Mouse (Mus musculus): ENCODE results near the gene Tmem273. TPM values are rescaled to one million over a fixed set of nuclear protein-coding genes. Genes with fewer than 3 reads are reported as not detected.

Tmem273 gene
- total RNA-seq (2021): 2.7 and 4.4 TPM in 2 replicates
- long read RNA-seq, partial matches to known transcripts: 1 of 2 reads
- long read RNA-seq, other reads (novel, unspliced or antisense): 0 of 2 reads

DNA sequence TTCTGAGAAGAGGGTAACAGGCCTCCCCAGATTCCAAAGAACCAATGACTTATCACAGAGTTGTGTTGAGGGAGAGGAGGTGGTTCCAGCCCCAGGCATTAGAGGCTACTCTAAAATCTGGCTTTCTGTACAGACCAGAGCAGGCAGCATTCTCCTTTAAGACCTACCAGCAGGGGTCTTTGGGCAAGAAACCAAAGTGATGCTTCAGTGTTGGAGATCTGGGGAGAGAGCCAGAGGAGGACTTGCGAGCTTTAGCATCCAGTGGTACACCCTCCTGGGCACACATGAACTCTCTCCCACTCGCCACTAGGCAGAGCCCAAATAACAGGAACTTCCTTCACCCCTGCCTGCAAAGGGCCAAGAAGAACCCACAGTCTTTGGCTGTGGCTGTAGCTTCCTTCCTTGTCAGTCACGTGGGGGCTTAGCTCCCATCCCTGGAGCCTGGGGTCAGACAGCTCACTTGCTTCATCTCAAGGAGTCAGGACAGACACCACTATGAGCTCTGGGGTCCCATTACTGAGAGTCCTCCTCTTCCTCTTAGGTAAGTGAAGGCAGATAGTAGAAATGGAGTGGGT lies at the start of gene Tmem273:
TSS of gene Tmem273 (plus strand) at position 408 of the 575 bp plus-strand sequence.
- no peak for DNase-seq

DNA sequence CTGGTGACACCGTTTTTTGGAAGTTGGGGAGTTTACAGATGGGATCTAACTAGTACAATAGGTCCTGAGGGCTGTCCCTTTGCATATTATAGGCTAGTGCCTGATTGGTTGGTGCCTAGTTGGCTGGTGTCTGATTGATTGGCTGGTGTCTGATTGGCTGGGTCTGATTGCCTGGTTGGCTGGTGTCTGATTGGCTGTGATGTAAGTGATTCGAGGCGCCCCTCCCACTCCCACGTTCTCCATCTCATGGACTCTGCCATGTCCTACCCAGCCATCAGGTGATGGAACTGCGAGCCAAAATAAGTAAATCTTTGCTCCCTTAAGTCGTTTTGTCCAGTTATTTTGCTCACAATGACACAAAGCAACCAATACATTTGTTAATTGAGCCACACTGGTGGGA lies 49.2 kb upstream of the Tmem273 start:
- DNase-seq: no peak

DNA sequence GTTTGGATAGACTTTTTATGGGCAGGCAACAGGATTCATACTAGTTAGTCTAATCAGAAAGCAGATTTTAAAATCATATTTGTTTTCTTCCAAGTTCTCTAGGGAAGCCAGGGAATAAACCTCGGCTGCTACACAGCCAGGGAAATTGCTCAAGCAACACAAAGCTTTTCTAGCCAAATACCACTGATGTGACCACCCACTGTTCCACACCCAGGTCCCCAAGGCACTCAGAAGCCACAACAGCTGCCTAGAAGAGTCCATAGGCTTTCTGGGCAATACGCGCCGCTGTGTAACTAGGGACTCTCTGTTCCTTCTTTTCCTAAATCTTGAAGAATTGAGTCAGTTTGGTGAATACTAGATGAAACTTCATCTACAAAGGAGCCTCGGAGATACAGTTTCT lies 47.2 kb upstream of the Tmem273 start:
- DNase-seq: no peak

DNA sequence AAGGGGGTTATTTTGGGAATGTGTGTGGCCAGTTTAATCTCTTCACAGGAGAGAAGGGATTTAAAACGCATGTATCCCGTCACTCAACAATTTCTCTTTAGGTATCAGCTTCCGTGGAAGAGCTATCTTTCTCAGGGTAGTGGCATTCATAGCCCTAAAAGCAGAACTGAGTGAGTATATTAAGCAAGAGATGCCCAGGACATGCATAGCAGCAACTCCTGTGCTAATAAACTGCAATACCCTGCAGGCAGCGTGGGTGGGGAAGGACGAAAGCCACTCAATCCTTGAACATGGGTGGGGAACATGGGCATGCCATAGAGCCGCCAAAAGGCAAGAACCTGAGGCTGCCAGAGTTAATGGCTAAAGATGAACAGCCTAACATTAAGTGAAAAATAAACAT lies 37.2 kb upstream of the Tmem273 start:
- DNase-seq: no peak

DNA sequence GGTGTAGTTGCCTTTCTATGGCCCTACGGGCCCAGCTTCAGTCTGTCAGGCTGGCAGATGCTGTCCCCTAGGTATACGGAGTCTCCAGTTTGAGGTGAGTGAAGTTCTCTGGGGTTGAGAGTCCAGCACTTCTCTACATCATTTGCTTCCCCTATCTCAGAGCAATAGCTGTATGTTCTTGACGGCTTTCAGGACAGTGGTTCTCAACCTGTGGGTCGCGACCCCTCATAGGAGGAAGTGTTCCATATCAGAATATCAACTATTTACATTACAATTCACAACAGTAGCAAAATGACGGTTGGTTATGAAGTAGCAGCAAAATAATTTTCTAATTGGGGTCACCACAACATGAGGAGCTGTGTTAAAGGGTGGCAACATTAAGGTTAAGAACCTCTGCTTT lies 35.0 kb upstream of the Tmem273 start:
- no peak for DNase-seq

DNA sequence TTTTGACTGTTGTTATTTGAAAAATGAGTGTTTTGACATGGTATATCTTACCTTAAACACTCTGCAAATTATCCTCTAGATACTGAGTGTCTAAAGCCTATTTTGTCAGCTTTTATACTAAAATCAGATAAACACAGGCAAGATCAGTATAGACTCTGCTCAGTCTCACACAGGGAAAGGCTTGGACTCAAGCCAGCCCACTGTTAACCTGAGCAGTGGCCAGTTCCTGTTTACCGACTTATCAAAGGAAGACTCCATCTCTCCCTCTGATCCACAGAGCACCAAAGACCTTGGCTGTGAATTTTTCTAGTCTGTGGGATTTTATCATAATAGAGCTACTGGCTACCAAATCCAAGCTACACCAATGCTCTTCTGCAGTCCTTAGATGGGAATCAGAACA lies 31.5 kb upstream of the Tmem273 start:
- peak; percentile 8 for DNase-seq

DNA sequence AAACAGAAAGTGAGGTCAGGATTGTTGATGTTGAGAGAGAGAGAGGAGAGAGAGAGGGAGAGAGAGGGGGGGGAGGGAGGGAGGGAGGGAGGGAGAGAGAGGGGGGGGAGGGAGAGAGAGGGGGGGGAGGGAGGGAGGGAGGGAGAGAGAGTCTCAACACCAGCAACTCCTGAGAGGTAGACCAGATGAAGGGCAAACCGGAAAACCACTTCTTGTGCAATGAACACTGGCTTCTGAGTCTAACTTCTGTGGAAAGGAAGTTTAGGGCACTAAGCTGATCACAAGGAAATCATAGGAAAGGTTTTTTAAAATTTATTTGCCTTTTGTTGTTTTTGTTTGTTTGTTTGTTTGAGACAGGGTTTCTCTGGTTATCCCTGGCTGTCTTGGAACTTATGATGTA lies 23.6 kb upstream of the Tmem273 start:
- DNase-seq: no peak

DNA sequence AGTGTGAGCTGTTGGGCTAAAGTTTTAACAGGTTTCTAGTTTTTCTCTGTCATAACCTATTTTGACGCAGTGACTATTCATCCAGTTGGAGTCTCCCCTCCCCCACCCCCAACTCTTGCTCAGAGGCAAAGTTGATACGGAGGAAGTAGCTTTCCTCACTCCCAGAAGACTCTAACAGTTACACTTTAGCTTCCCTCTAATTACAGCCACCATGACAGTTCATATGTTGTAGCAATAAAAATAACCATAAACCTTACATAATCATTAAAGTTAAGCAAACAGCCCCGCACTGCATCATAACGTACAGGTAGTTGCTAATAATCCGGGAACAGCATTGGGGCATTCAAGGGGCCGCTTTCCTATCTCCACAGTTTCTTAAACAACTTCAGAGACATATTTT lies 15.2 kb upstream of the Tmem273 start:
- DNase-seq: no peak

DNA sequence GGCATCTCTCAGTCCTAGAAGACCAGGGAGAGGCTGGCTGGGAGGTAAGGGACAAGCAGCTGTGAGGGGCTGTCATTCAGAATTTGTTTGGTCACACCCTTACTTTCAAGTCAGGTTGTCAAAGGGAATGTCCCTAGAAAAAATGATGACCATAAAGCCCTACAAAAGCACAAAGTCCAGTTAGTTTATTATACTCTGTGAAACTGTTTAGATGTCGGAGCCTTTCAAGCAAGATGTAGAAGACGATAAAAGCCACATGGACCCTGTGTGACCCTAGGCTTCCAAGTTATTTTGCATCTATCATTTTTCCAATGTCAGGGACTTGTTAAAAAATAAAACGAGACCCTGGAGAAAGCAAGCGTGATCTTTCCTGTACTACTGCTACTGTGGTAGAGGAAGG lies 13.7 kb upstream of the Tmem273 start:
- DNase-seq: no peak

DNA sequence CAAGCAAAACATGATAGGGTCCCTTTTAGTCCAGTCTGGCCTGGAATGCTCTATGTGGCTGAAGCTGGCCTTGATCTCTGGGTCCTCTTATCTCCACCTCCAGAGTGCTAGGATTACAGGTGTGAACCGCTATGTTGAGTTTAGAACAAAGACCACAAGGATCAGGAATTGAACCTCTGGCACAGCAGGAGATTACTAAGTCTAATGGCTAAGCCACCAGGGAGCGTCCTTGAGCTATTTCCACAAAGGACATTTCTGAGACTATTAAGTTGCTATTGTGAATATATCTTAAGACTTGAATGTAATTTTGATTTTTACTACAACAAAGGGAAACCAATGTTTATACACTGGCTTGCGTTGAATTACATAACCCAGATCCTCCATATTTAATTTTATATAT lies 13.0 kb upstream of the Tmem273 start:
- peak; percentile 41 for DNase-seq

DNA sequence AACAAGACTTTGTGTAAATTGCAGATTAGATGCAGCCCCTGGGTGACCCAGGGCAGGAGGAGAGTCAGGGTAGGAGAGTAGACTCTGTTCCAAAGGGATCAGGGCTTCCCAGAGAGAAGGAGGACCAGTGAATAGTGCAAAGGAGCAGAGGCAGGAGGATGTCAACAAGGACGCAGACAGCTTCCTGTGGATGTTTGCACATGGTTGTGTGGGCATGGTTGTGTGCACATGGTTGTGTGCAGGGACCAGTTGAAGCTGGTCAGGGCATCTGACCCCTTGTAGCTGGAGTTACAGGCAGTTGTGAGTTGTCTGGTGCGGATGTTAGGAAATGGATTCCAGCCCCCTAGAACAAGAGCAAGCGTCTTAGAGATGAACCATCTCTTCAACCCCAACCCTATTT lies 12.3 kb upstream of the Tmem273 start:
- no peak for DNase-seq

DNA sequence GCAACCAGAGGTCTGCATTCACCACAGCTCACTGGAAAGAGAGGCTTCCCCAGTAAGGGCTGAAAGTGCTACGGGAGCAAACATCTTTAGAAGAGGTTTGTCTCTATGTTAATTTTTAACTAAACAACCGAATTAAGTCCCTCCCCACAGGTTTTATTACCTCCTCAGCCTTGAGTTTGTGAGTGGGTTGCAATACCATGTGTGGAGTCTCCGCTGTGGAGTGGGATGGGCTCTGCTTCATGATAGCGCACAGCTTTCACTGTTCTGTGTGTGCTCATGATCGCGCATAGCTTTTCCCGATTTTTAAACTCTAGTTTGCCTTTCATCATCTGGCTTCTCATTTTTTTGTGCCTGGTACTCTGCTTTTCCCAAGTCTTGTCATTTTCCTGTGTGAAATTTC lies 9.7 kb upstream of the Tmem273 start:
- DNase-seq: no peak

DNA sequence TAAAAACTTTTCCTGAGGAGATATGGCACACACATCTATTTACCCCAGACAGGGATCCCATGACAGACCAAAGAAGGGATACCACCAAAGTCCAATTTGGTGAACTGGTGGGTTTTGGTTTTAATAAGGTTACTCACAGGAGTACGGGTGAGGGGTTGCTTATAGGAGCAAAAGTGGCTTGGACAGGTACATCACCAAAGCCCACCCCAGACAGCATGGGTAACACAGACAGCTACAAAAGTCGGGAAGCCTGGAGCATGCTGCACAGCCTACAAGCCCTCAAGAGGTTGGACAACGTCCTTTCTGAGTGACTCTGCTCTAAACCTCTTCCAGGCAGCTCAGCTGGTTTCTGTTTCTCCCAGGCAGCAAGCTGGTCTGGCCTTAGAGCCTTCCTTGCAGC lies 7.4 kb upstream of the Tmem273 start:
- DNase-seq: no peak

DNA sequence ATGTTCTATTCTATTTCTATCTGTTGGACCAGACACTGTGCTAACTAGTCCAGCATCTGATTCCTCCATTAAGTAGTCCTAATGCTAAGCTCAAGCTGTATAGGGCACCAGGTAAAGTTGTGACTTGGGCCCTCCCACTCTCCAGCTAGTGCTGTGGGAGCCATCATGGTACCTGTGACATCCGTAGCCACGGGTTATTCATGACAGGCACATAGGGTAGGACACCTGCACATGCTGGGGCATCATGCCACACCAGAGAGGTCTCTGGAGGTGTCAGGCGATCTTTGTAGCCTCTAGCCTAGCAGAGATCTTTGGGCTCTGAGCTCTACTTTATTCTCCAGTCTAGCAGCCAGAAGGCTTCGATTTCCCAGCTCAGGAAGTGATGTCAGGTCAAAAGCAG lies 2.9 kb upstream of the Tmem273 start:
- no peak for DNase-seq

DNA sequence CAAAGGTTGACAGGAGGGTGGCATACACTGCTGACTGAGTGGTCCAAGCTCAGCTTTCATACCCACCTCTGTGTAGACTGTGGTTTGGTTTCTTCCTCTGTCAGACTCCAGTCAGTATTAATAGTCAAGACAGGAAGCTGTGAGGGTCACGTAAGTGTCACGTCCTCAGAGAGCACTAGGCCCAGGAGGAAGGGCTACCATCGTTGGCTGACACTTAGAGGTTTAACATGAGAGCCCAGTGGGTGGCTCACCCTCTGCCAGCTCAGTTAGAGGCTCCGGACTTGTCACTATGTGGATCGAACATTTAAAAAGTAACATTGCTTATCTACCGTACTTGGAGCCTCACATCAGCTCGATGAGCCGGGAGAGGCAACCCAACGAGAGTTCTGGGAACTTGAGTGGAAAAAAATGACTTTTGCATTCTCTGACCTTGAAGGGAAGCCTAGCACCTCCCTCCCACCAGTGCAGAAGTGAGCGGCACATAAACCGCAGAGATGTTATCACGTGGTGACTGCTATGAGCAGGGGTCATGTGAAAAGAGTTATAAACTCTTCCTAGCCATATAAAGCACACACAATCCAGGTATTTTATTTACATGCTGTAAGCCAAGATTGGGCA lies 1.5 kb upstream of the Tmem273 start:
- DNase-seq: no peak

DNA sequence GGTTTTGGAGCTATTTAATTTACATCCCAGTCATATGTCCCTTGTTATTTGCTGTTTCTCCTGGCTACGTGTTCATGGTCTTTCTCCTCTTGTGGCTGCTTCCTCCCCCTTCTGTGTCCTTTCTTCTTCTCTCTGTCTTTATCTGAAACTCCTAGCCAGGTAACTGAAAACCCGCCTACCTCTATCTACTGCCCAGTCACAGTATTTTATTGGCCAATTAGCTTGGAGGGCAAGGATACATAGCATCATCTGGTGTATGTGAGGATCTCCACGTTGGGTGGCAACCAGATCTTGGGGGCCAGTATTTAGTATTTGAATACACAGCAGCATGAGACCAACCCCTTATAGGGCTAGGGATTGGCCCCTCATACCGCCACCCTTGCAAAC lies 1.0 kb upstream of the Tmem273 start:
- no peak for DNase-seq

DNA sequence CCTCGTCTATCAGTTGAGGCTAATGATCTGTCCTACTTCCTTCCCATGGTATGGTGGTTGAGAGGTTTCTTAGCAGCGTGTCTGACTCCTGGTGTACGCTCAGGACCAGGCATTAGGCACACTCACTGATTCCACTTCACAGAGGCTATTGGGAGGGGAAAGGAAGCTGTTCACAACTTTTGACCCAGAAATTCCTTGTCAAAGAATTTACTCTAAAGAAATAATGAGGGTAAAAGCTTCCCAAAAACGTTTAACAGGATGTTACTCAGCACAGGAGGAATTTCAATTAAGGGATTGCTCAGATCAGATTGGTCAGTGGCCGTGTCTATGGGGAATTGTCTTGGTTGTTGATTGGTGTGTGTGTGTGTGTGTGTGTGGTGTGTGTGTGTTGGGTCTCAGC lies 1.9 kb downstream of the Tmem273 start:
- DNase-seq: no peak

DNA sequence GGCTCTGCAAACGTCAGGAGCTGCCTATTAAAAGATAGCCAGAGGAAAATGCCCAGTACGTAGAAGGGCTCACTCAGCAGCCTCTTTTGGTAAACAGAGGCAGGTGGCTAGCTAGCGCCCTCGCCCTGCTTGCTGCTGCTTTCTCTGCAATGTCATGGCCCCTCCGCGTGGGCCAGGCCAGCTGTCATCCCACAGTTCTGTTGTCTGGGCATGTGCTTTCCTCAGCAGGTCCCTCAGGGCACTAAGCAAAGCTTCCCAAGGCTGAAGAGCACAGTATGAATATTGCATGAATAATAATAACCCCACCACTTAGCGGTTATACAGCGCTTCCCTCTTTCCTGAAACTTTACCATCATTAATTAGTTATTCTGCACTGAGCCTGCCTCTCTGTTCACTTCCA lies 10.6 kb downstream of the Tmem273 start:
- DNase-seq: no peak

DNA sequence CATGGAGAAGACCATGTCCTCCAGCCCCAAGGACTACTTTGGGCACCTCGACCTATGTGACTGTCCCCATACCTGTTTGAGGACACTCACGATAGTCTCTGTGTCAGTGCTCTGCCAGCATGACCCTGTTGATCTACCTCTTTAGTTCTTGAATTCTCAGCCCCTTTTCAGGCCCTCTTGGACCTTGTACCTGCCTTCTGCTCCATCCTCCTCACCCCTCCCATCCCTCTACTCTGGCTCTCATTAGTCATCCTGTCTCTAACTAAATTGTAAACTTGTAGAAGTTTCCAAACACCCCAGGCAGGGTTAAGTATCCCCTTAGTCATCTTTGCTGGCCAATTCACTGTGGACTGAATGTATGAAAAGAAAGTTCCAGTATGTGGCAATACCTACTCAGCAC lies 12.0 kb downstream of the Tmem273 start:
- DNase-seq: no peak

DNA sequence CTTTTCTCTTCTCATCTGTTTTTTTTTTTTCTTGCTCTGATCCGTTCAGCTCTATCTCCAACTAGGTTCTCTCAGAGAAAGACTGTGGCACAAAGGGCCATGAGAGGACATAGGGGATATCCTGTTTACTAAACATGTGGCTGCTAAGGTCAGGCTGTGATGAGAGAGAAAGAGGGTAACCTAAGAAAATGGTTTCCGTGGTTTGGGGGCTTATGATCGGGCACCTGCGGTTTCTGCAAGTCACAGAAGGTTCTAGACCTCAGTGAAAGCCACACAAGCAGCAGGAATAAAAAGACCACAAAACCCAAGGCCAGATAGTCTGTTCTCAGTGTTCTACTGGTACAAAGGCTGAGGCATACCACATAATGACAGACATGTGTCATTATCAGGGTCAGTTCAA lies 12.6 kb downstream of the Tmem273 start:
- DNase-seq: no peak

DNA sequence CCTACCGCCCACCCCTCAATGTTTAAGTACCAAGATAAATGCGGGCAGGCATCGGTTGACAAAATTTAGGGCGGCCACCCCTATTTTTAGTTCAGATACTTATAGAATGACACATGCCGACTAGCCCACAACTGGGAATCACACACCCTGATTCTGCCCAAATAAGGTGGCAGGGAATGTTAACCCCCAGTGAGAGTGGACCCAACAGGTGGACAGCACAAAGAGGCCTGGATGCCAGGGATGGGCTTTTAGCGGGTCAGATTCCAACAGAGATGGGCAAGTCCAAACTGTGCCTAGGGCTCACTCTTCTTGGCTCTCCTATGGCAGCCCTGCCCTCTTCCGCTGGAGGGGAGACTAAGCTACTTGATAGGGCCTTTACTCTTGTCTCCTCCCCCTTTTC lies 14.3 kb downstream of the Tmem273 start:
- DNase-seq: no peak

DNA sequence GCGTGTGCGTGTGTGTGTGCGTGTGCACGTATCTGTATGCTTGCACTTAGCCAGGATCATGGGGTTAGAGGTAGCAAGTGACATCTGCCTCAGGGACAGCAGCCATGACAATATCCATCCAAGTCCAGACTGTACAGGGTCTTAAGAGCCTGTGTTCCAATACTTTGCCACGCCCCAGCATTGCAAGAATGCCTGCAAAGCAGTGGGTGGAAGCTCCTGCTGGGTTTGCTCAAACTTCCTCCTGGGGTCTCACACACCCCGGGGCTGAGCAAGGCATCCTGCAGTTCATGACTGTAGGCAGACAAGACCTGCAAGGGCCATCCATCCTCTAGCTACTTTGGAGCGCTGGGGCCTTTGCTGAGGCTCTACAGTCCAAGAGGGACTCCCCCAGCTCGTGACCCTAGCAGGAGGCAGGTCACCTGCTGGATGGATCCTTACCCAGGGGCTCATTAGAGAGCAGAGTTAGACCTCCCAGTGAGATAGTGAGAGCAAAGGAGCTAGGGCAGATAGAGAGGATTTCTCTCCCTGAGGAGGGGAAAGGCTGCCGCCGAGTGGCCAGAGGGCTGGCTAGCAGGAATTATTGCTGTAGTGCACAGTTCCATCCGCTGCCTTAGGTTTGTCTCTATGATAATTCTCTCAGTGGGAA lies 15.4 kb downstream of the Tmem273 start:
- peak; percentile 45 for DNase-seq

DNA sequence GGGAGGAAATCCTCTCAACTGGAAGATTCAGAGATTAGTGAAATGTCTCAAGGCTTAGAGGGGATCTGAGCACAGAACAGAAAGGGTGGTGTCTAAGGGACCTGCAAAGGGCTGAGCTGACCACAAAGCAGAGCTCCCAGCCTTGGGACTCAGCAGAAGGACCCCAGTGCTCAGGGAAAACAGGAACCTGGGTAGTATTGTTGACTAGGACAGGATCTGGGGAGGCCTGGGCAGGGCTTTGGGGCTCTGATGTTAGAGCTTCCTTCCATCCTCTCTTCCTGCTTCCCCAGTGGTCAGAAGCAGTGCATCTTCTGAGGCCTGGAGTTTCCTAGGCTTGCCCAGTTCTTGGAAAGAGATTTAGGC lies 15.9 kb downstream of the Tmem273 start:
- no peak for DNase-seq

DNA sequence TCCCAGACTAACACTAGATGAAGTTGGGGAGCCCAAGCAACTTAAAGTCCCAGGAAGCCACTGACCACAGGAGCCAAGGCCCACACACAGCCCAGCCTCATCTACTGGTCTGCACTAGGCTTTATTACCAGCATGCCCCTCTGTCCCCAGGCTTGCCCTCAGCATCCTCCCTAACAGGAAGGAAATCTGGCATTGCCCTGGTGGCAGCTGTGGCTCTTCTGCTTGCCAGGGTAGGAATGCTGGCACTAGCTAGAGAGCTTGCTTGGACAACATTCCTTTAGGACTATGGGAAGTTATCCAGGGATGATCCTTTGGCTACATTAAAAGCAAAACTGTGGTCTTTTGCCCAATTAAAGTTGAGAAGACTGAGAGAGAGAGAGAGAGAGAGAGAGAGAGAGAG lies 24.3 kb downstream of the Tmem273 start:
- no peak for DNase-seq

Measured in adrenal gland, postnatal 25 days (tissue).